Mouse (Mus musculus) embryonic facial prominence, embryonic 10.5 days (tissue): ENCODE measurements around the gene Krtap4-7. TPM values are rescaled to one million over a fixed set of nuclear protein-coding genes. Genes with fewer than 3 reads are reported as not detected.
"Not testable (repeated sequence)": the region's sequence is repeated elsewhere in the genome, so short reads cannot be mapped to it uniquely, and the experiment has no call there.

Source experiments
- DNase-seq: peaks from one replicate; pipeline ENCODE4 v3.0.0-alpha.2; 2017; ENCODE audit warnings: low spot score
- H3K27ac ChIP-seq: fragments of 300-500 bp; sonication (generic); replicated peaks from 2 replicates; pipeline ENCODE4 v1.5.1; 2016; ENCODE audit warnings: mild to moderate bottlenecking
- H3K27me3 ChIP-seq: fragments of 300-500 bp; sonication (generic); replicated peaks from 2 replicates; pipeline ENCODE4 v1.6.1; 2016; ENCODE audit warnings: low read depth, mild to moderate bottlenecking; ENCODE audit not compliant: poor library complexity, severe bottlenecking
- H3K36me3 ChIP-seq: fragments of 300-500 bp; sonication (generic); replicated peaks from 2 replicates; pipeline ENCODE4 v1.6.1; 2016; ENCODE audit warnings: mild to moderate bottlenecking, moderate library complexity
- H3K4me1 ChIP-seq: fragments of 300-500 bp; sonication (generic); 2 replicates; pipeline ENCODE4 v1.6.1; 2016
- H3K4me3 ChIP-seq: fragments of 300-500 bp; sonication (generic); 2 replicates; pipeline ENCODE4 v1.5.1; 2016; ENCODE audit warnings: mild to moderate bottlenecking, moderate library complexity
- H3K9me3 ChIP-seq: fragments of 300-500 bp; sonication (generic); 2 replicates; pipeline ENCODE4 v1.6.1; 2016; ENCODE audit warnings: mild to moderate bottlenecking
- WGBS: fragments of 180-500 bp; shearing (Covaris S2); methylation state at CpG from one replicate; pipeline ENCODE4 v1.1.7; 2016; 5-methylcytosine and 5-hydroxymethylcytosine counted together
- polyA plus RNA-seq: library from polyadenylated mRNA; unstranded; fragments of >200 nt; fragmentation: Nextera tagmentation; extraction: Ambion mirVana; gene quantifications from 2 replicates; pipeline ENCODE4 v1.2.1, GENCODE M21; 2016

The Krtap4-7 gene
- polyA plus RNA-seq, 1 experiment from 2014 or later: not detected

GRCm38 (mm10) chr11:99637086-99637485 lies 6.8 kb downstream of the Krtap4-7 start:
- H3K36me3 ChIP-seq: no peaks in the 10 kb centered on the region
- no peaks in the 10 kb centered on the region for H3K9me3 ChIP-seq
- no peak overlapping the region for H3K4me3 ChIP-seq
- no peaks in the 10 kb centered on the region for H3K4me1 ChIP-seq
- H3K27me3 ChIP-seq: no peaks in the 10 kb centered on the region; the same call in 1 of the 2 replicates
- no peak for DNase-seq
- H3K27ac ChIP-seq: no peak overlapping the region
- 80% methylated on average over 1 of the region's 1 CpGs for WGBS

DNA sequence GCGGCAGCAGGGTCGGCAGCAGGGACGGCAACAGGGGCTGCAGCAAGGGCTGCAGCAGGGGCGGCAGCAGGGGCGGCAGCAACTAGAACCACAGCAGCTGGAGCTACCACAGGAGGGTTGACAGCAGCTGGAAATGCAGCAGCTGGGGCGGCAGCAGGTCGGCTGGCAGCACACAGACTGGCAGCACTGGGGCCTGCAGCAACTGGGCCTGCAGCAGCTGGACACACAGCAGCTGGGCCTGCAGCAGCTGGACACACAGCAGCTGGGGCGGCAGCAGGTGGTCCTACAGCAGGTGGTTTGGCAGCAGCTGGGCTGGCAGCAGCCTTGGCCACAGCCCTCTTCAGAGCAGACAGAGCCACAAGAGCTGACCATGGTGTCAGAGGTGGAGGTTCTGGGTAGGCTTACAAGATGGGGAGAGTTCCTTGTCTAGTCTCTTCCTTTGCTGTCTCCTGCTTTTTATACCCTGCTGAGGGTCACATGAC lies 9.2 kb downstream of the Krtap4-7 start, which contains the start of gene Krtap4-2:
Gene Krtap4-2 (minus strand): TSS at position 432 of the 482 bp plus-strand sequence.
- no peak for DNase-seq
- Histone ChIP-seq H3K27ac (no peak within 1 kb of the TSS), H3K4me1 (no peaks in the 10 kb centered on the region), H3K27me3 (no peaks in the 10 kb centered on the region; the same call in 1 of the 2 replicates), H3K4me3 (no peak within 1 kb of the TSS), H3K9me3 (no peaks in the 10 kb centered on the region), H3K36me3 (no peaks in the 10 kb centered on the region)
- 36% methylated on average over 8 of the region's 8 CpGs for WGBS

- 75% methylated on average over 2 of the region's 2 CpGs for WGBS
- no peak for DNase-seq
- Histone ChIP-seq H3K36me3 (no peaks in the 10 kb centered on the region), H3K27ac (no peak overlapping the region), H3K4me3 (no peak overlapping the region), H3K9me3 (no peaks in the 10 kb centered on the region), H3K27me3 (no peaks in the 10 kb centered on the region; the same call in 1 of the 2 replicates), H3K4me1 (no peaks in the 10 kb centered on the region)
Observed at GRCm38 (mm10) chr11:99633293-99633692, 10.6 kb downstream of the Krtap4-7 start.

DNA sequence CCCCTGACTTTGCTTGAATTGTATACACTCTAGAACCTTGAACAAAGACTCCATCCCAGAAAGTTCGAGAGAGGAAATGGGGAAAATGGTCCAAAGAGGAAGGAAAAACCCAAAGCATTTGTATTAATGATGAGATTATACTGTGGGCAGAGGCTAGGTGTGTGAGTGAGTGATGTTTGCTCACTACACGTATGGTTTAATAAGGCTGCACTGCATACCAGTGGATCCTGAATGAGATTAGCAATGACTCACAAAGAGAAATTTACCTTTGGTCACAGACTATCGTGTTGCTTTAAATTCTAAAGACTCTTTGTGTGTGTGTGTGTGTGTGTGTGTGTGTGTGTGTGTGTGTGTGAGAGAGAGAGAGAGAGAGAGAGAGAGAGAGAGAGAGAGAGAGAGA lies 13.0 kb downstream of the Krtap4-7 start:
- Histone ChIP-seq H3K27ac (no peak overlapping the region), H3K4me3 (no peak overlapping the region), H3K36me3 (no peaks in the 10 kb centered on the region), H3K9me3 (no peaks in the 10 kb centered on the region), H3K4me1 (no peaks in the 10 kb centered on the region), H3K27me3 (no peaks in the 10 kb centered on the region; the same call in 1 of the 2 replicates)
- no peak for DNase-seq
- 80% methylated on average over 3 of the region's 3 CpGs for WGBS

- Histone ChIP-seq H3K36me3 (no peaks in the 10 kb centered on the region), H3K9me3 (no peaks in the 10 kb centered on the region), H3K4me3 (no peak within 1 kb of the TSS), H3K4me1 (no peaks in the 10 kb centered on the region), H3K27me3 (no peaks in the 10 kb centered on the region), H3K27ac (no peak within 1 kb of the TSS)
- WGBS: 81% methylated on average over 4 of the region's 4 CpGs
- DNase-seq: no peak
Observed at GRCm38 (mm10) chr11:99628138-99628537, 15.8 kb downstream of the Krtap4-7 start, which contains the start of gene Krtap4-1. Krtap4-1 (minus strand) TSS chr11:99628238.

DNA sequence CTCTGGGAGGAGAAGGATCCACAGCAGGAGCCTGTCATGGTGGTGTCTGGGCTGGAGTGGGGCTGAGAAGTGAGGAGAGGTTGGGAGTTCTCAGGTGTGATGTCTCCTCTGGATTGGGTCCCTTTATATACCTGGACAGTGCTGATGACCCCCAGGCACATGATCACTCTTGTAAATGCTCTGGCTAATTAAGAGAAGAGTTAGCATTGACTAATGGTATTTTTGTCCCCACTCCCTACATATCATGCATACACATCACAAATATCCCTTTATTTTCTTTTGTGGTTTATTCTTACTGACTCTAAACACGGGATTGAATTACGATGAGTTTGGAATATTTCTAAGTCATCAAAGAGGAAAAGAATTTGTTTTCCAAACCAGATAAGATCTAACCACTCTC lies 23.6 kb downstream of the Krtap4-7 start, which contains the start of gene Gm11562:
Gene Gm11562 (minus strand): TSS at position 101 of the 400 bp plus-strand sequence.
- Histone ChIP-seq H3K27me3 (no peaks in the 10 kb centered on the region), H3K4me1 (no peaks in the 10 kb centered on the region), H3K4me3 (no peak within 1 kb of the TSS), H3K27ac (no peak within 1 kb of the TSS), H3K9me3 (no peaks in the 10 kb centered on the region), H3K36me3 (no peaks in the 10 kb centered on the region)
- WGBS: 92% methylated on average over 2 of the region's 2 CpGs
- DNase-seq: no peak

DNA sequence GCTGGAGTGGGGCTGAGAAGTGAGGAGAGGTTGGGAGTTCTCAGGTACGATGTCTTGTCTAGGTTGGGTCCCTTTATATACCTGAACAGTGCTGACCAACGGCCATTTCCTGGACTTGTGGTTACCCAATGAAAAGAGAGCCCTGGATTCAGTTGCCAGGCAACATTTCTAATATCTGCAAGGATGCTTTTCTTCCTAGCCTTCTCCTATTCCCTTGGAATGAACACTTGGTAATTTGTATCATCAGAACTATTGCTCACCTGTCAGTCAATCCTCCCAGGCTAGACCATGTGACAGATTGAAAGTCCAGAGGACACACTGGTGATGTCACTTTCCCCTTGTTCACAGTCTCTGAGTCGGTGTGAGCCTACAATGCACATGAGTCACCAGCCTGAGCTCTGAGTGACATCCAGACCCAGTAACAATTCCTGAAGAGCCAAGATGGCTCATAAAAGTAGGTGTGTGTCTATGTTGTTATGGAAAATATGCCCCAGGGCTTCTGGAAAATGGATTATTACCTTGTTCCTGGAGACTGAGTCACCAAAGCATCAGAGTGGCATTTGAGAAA lies 29.0 kb downstream of the Krtap4-7 start, which contains the start of gene Krtap2-4:
Gene Krtap2-4 (minus strand): TSS at position 51 of the 568 bp plus-strand sequence.
- no peak for DNase-seq
- Histone ChIP-seq H3K36me3 (no peaks in the 10 kb centered on the region), H3K27ac (no peak within 1 kb of the TSS), H3K4me1 (no peaks in the 10 kb centered on the region), H3K27me3 (no peaks in the 10 kb centered on the region), H3K4me3 (no peak within 1 kb of the TSS), H3K9me3 (no peaks in the 10 kb centered on the region)
- WGBS: 80% methylated on average over 3 of the region's 3 CpGs

DNA sequence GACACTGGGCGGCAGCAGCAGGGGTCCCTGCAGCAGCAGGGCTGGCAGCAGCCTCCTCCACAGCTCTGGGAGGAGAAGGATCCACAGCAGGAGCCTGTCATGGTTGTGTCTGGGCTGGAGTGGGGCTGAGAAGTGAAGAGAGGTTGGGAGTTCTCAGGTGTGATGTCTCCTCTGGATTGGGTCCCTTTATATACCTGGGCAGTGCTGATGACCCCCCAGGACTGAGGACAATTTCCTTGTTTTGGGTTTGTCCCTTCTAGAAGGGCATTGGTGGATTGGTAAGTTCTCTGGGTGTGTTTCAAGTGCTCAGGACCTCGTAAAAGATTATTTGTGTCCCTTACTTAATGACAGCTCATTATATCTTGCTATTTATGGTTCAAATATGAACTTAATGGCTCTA lies 33.8 kb downstream of the Krtap4-7 start, which contains the start of gene Gm11937:
Gene Gm11937 (minus strand): TSS at position 101 of the 400 bp plus-strand sequence.
- not testable (repeated sequence) for DNase-seq, H3K36me3 ChIP-seq, H3K27ac ChIP-seq, H3K9me3 ChIP-seq, H3K27me3 ChIP-seq, H3K4me3 ChIP-seq, H3K4me1 ChIP-seq
- 71% methylated on average over 1 of the region's 2 CpGs for WGBS

DNA sequence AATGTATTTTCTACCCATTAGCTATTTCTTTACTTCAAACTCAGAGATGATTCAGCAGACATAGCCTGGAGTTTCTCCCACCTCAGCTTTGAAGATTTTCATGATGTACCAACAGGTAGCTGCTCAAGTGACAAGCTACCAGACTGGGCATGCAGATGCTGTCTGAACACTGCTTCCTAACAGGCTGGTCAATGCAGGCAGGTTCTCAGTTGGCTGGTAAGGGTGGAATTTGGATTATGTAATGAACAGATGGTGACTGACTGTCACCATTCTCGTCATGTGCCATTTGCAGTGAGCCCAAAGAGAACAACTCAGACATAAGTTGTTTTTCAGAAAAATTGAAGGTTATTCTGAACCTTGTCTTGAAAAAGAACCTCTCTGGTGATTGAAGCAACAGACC lies 34.8 kb downstream of the Krtap4-7 start:
- H3K4me3 ChIP-seq: no peak overlapping the region
- H3K36me3 ChIP-seq: no peaks in the 10 kb centered on the region
- WGBS: 73% methylated on average over 1 of the region's 1 CpGs
- H3K27me3 ChIP-seq: no peaks in the 10 kb centered on the region
- H3K4me1 ChIP-seq: no peaks in the 10 kb centered on the region
- H3K27ac ChIP-seq: no peak overlapping the region
- no peaks in the 10 kb centered on the region for H3K9me3 ChIP-seq
- no peak for DNase-seq

GRCm38 (mm10) chr11:99603208-99603607 lies 40.7 kb downstream of the Krtap4-7 start, which contains the start of gene Gm11938:
Gm11938 (minus strand) TSS chr11:99603308.
- H3K4me3 ChIP-seq, H3K4me1 ChIP-seq, H3K9me3 ChIP-seq, H3K36me3 ChIP-seq, DNase-seq, H3K27me3 ChIP-seq, H3K27ac ChIP-seq: not testable (repeated sequence)
- WGBS: 76% methylated on average over 1 of the region's 1 CpGs

GRCm38 (mm10) chr11:99597742-99598141 lies 46.1 kb downstream of the Krtap4-7 start, which contains the start of gene Krtap9-3:
Krtap9-3 (minus strand) TSS chr11:99598105.
- not testable (repeated sequence) for DNase-seq, H3K4me1 ChIP-seq, H3K36me3 ChIP-seq, H3K27me3 ChIP-seq, H3K9me3 ChIP-seq, H3K27ac ChIP-seq, H3K4me3 ChIP-seq
- 81% methylated on average over 6 of the region's 6 CpGs for WGBS
